Mouse (Mus musculus): Measurements from ENCODE around the gene Vmn2r57. TPM values are rescaled to one million over a fixed set of nuclear protein-coding genes. Genes with fewer than 3 reads are reported as not detected.
A peak's percentile ranks its signal among the peaks of the same experiment; 100 is the strongest.
"Not testable (repeated sequence)": the region's sequence is repeated elsewhere in the genome, so short reads cannot be mapped to it uniquely, and the experiment has no call there.

Vmn2r57 gene
- polyA plus RNA-seq (2015; fragmentation: Nextera tagmentation; extraction: Ambion mirVana): 0.32 and 0.33 TPM in 2 replicates

- H3K36me3 ChIP-seq; H3K4me2 ChIP-seq (replicated peaks); H3K4me3 ChIP-seq; H3K9ac ChIP-seq (replicated peaks); H3K27ac ChIP-seq (replicated peaks); H3K9me3 ChIP-seq; H3K4me1 ChIP-seq; ATAC-seq (replicated peaks); H3K27me3 ChIP-seq: not testable (repeated sequence)
- 77% methylated on average over 1 of the region's 1 CpGs for WGBS
These were observed at the start of gene Vmn2r57 for GRCm38 (mm10) chr7:41448596-41448995. Vmn2r57 (minus strand) TSS chr7:41448696.

GRCm38 (mm10) chr7:41497871-41498270 is 49.4 kb upstream of the Vmn2r57 start:
- H3K27me3 ChIP-seq: no peaks in the 10 kb centered on the region
- no peak overlapping the region for H3K27ac ChIP-seq (replicated peaks)
- no peak for ATAC-seq (replicated peaks)
- H3K9ac ChIP-seq (replicated peaks): no peak overlapping the region
- H3K9me3 ChIP-seq: no peaks in the 10 kb centered on the region
- H3K36me3 ChIP-seq: 0 out of 2 replicates have a peak, but pooled peaks cover 4% of the 10 kb centered on the region
- H3K4me2 ChIP-seq (replicated peaks): no peak overlapping the region
- 99% methylated on average over 2 of the region's 2 CpGs for WGBS
- peaks cover 5% of the 10 kb centered on the region for H3K4me1 ChIP-seq
- no peak overlapping the region for H3K4me3 ChIP-seq

- no peaks in the 10 kb centered on the region for H3K27me3 ChIP-seq
- no peaks in the 10 kb centered on the region for H3K36me3 ChIP-seq
- no peak overlapping the region for H3K4me2 ChIP-seq (replicated peaks)
- no peak overlapping the region for H3K9ac ChIP-seq (replicated peaks)
- no peak for ATAC-seq (replicated peaks)
- WGBS: 11% methylated on average over 10 of the region's 10 CpGs
- no peaks in the 10 kb centered on the region for H3K9me3 ChIP-seq
- H3K4me3 ChIP-seq: no peak overlapping the region
- H3K27ac ChIP-seq (replicated peaks): no peak overlapping the region
- H3K4me1 ChIP-seq: no peaks in the 10 kb centered on the region
These were observed 3.4 kb upstream of the Vmn2r57 start for GRCm38 (mm10) chr7:41451864-41452263.

GRCm38 (mm10) chr7:41394130-41394529 is 54.4 kb downstream of the Vmn2r57 start:
- no peak overlapping the region for H3K27ac ChIP-seq (replicated peaks)
- no peaks in the 10 kb centered on the region for H3K36me3 ChIP-seq
- H3K4me2 ChIP-seq (replicated peaks): 0 out of 2 replicates have a peak overlapping the region, but pooled peaks have one; percentile 20
- H3K27me3 ChIP-seq: no peaks in the 10 kb centered on the region
- WGBS: 77% methylated on average over 4 of the region's 4 CpGs
- ATAC-seq (replicated peaks): 0 out of 2 replicates have a peak, but pooled peaks have one; percentile 31
- no peaks in the 10 kb centered on the region for H3K9me3 ChIP-seq
- no peak overlapping the region for H3K9ac ChIP-seq (replicated peaks)
- peak overlapping the region; percentile 21 for H3K4me3 ChIP-seq
- H3K4me1 ChIP-seq: peaks cover 5% of the 10 kb centered on the region

GRCm38 (mm10) chr7:41393048-41393971 is 55.2 kb downstream of the Vmn2r57 start, which contains the start of gene AI987944:
AI987944 (minus strand) TSS chr7:41393379.
- Histone ChIP-seq H3K27me3 (no peaks in the 10 kb centered on the region), H3K4me2 (replicated peaks) (peak within 1 kb of the TSS; percentile 52), H3K9ac (replicated peaks) (peak within 1 kb of the TSS; percentile 56), H3K9me3 (no peaks in the 10 kb centered on the region), H3K36me3 (no peaks in the 10 kb centered on the region), H3K4me1 (peaks cover 5% of the 10 kb centered on the region), H3K4me3 (peak within 1 kb of the TSS; percentile 57), H3K27ac (replicated peaks) (peak within 1 kb of the TSS; percentile 88)
- under 1% methylated on average over 25 of the region's 25 CpGs for WGBS
- ATAC-seq (replicated peaks): peak; percentile 99

Other genes with a start within 250 kb of the Vmn2r57 start
- 8.5 and 8.7 TPM in 2 replicates for gene AI987944, start 55.3 kb downstream of the Vmn2r57 start, polyA plus RNA-seq (2015; fragmentation: Nextera tagmentation; extraction: Ambion mirVana)
- 0.05 and 0.06 TPM in 2 replicates for gene Gm20449, start 50.7 kb upstream of the Vmn2r57 start, polyA plus RNA-seq (2015; fragmentation: Nextera tagmentation; extraction: Ambion mirVana)
- 4.6 and 5.0 TPM in 2 replicates for gene AW146154, start 51.2 kb upstream of the Vmn2r57 start, polyA plus RNA-seq (2015; fragmentation: Nextera tagmentation; extraction: Ambion mirVana)
- gene Gm6871, start 125.0 kb upstream of the Vmn2r57 start, polyA plus RNA-seq (2015; fragmentation: Nextera tagmentation; extraction: Ambion mirVana): not detected in 2 replicates
- gene 2610021A01Rik, start 150.5 kb upstream of the Vmn2r57 start, polyA plus RNA-seq (2015; fragmentation: Nextera tagmentation; extraction: Ambion mirVana): 16.9 and 19.3 TPM in 2 replicates
- 23.7 and 23.8 TPM in 2 replicates for gene Zfp788, start 184.5 kb upstream of the Vmn2r57 start, polyA plus RNA-seq (2015; fragmentation: Nextera tagmentation; extraction: Ambion mirVana)